Mouse (Mus musculus) fibroblast of lung, adult 2 months (primary cell): ENCODE data around the gene Alg9.
"Not testable (repeated sequence)": the region's sequence is repeated elsewhere in the genome, so short reads cannot be mapped to it uniquely, and the experiment has no call there.

Experiments used
- DNase-seq: peaks from one replicate; pipeline ENCODE4 v3.0.0-alpha.2; 2011; ENCODE audit warnings: low read depth

Alg9 gene

GRCm38 (mm10) chr9:50816512-50816911, 41.7 kb downstream of the Alg9 start:
- no peak for DNase-seq

- no peak for DNase-seq
Measured at GRCm38 (mm10) chr9:50818050-50818449, 43.2 kb downstream of the Alg9 start.

- DNase-seq = no peak
Measured at GRCm38 (mm10) chr9:50819716-50820115, 44.9 kb downstream of the Alg9 start.

- no peak for DNase-seq
Measured at GRCm38 (mm10) chr9:50821651-50822050, 46.8 kb downstream of the Alg9 start.

- no peak for DNase-seq
Measured at GRCm38 (mm10) chr9:50822216-50822615, 47.4 kb downstream of the Alg9 start.

- DNase-seq = no peak
Measured at GRCm38 (mm10) chr9:50823779-50824453, 49.1 kb downstream of the Alg9 start.

GRCm38 (mm10) chr9:50831514-50831913, 56.7 kb downstream of the Alg9 start:
- no peak for DNase-seq

- DNase-seq = no peak
Measured at GRCm38 (mm10) chr9:50832162-50832561, 57.3 kb downstream of the Alg9 start.

GRCm38 (mm10) chr9:50832582-50832981, 57.8 kb downstream of the Alg9 start:
- DNase-seq = not testable (repeated sequence)

- DNase-seq = no peak
Measured at GRCm38 (mm10) chr9:50833786-50834185, 59.0 kb downstream of the Alg9 start.

- peak; percentile 23 for DNase-seq
Measured at GRCm38 (mm10) chr9:50835068-50835705, 60.4 kb downstream of the Alg9 start.

GRCm38 (mm10) chr9:50836097-50836496, 61.3 kb downstream of the Alg9 start:
- DNase-seq = no peak

- no peak for DNase-seq
Measured at GRCm38 (mm10) chr9:50841079-50841789, 66.4 kb downstream of the Alg9 start.

- DNase-seq = no peak
Measured at GRCm38 (mm10) chr9:50845081-50845480, 70.3 kb downstream of the Alg9 start, which contains the start of gene Ppp2r1b. Gene Ppp2r1b (plus strand): TSS chr9:50845301.

GRCm38 (mm10) chr9:50845547-50845946, 70.7 kb downstream of the Alg9 start:
- DNase-seq = no peak

GRCm38 (mm10) chr9:50847133-50847532, 72.3 kb downstream of the Alg9 start:
- DNase-seq = no peak

GRCm38 (mm10) chr9:50847606-50848368, 73.0 kb downstream of the Alg9 start:
- DNase-seq = no peak

GRCm38 (mm10) chr9:50848821-50849220, 74.0 kb downstream of the Alg9 start:
- no peak for DNase-seq

GRCm38 (mm10) chr9:50849249-50849648, 74.4 kb downstream of the Alg9 start:
- peak; percentile 81 for DNase-seq

GRCm38 (mm10) chr9:50849755-50850154, 74.9 kb downstream of the Alg9 start:
- DNase-seq = no peak

- DNase-seq = no peak
Measured at GRCm38 (mm10) chr9:50850271-50850670, 75.5 kb downstream of the Alg9 start.

GRCm38 (mm10) chr9:50850713-50851112, 75.9 kb downstream of the Alg9 start:
- no peak for DNase-seq
